Mouse (Mus musculus): ENCODE data around the gene Trim30c.

DNA sequence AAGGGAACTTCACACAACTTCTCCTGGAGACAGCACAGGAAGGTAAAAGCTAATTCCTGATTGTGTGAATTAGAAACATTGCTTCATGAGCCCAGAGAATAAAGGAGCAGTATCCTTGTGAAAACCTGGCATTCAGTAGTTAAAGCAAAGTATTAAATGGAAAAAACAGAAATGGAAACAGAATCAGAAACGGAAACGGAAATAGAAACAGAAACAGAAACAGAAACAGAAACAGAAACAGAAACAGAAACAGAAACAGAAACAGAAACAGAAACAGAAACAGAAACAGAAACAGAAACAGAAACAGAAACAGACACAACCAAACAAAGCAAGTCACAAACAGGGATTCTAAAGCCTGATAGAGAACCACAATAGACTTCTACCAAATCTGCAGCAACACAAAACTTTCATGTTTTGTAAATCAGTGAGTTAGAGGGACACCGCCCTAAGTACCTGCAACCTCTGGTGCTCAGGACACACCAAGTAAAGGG lies 3.9 kb upstream of the Trim30c start:
- TF ChIP-seq CTCF (IDR thresholded peaks at IDR 0.05; ENCODE audit: low read depth, low read length), result no peak
- TF ChIP-seq POLR2A (IDR thresholded peaks at IDR 0.05; ENCODE audit: extremely low read depth, insufficient read depth, low read length), result no peak
